Mouse (Mus musculus) intestine, embryonic 16.5 days (tissue): Measurements from ENCODE around the gene Dhx38. TPM values are rescaled to one million over a fixed set of nuclear protein-coding genes. Genes with fewer than 3 reads are reported as not detected.
A peak's percentile ranks its signal among the peaks of the same experiment; 100 is the strongest.

Experiments
- ATAC-seq: fragments of 200-750 bp; cut with Nextera tagmentation; 2 replicates; pipeline ENCODE4 v1.8.0; 2017; ENCODE audit warnings: moderate TSS enrichment, moderate library complexity
- H3K27ac ChIP-seq: fragments of 300-500 bp; sonication (generic); 2 replicates; pipeline ENCODE4 v1.5.1; 2014; ENCODE audit warnings: mild to moderate bottlenecking, low read length
- H3K27me3 ChIP-seq: fragments of 300-500 bp; sonication (generic); replicated peaks from 2 replicates; pipeline ENCODE4 v1.6.1; 2014; ENCODE audit warnings: low read length, control low read depth, mixed read lengths; ENCODE audit not compliant: control insufficient read depth, insufficient read depth
- H3K36me3 ChIP-seq: fragments of 300-500 bp; sonication (generic); 2 replicates; pipeline ENCODE4 v1.6.1; 2014; ENCODE audit warnings: low read length, control low read depth; ENCODE audit not compliant: control insufficient read depth, insufficient read depth
- H3K4me1 ChIP-seq: fragments of 300-500 bp; sonication (generic); 2 replicates; pipeline ENCODE4 v1.6.1; 2014; ENCODE audit warnings: low read length, control low read depth, mixed read lengths; ENCODE audit not compliant: control insufficient read depth, insufficient read depth
- H3K4me2 ChIP-seq: fragments of 300-500 bp; sonication (generic); 2 replicates; pipeline ENCODE4 v1.6.1; 2014; ENCODE audit warnings: low read depth, low read length, control low read depth
- H3K4me3 ChIP-seq: fragments of 300-500 bp; sonication (generic); 2 replicates; pipeline ENCODE4 v1.5.1; 2014; ENCODE audit warnings: mild to moderate bottlenecking, low read length
- H3K9ac ChIP-seq: fragments of 300-500 bp; sonication (generic); 2 replicates; pipeline ENCODE4 v1.6.1; 2014; ENCODE audit warnings: low read depth, low read length
- H3K9me3 ChIP-seq: fragments of 300-500 bp; sonication (generic); 2 replicates; pipeline ENCODE4 v1.6.1; 2016; ENCODE audit warnings: low read length, control low read depth; ENCODE audit not compliant: control insufficient read depth
- WGBS: fragments of 180-500 bp; shearing (Covaris S2); extraction: QIAGEN DNeasy Blood & Tissue Kit; methylation state at CpG from one replicate; pipeline ENCODE4 v1.1.7; 2014; 5-methylcytosine and 5-hydroxymethylcytosine counted together
- polyA plus RNA-seq: library from polyadenylated mRNA; unstranded; fragments of >200 nt; fragmentation: Nextera tagmentation; extraction: Ambion mirVana; gene quantifications from 2 replicates; pipeline ENCODE4 v1.2.1, GENCODE M21; 2015

Dhx38 gene
- polyA plus RNA-seq, 1 experiment from 2014 or later = 19.9 TPM

- Histone ChIP-seq H3K9ac (peak overlapping the region; percentile 92), H3K36me3 (no peaks in the 10 kb centered on the region), H3K4me2 (peak overlapping the region; percentile 77), H3K4me3 (peak overlapping the region; percentile 87), H3K4me1 (peaks cover 7% of the 10 kb centered on the region), H3K27me3 (no peaks in the 10 kb centered on the region), H3K9me3 (no peaks in the 10 kb centered on the region), H3K27ac (peak overlapping the region; percentile 95)
- WGBS = 7% methylated on average over 10 of the region's 10 CpGs
- no peak for ATAC-seq
These were observed 895 bp downstream of the Dhx38 start for GRCm38 (mm10) chr8:109564766-109565165.

DNA sequence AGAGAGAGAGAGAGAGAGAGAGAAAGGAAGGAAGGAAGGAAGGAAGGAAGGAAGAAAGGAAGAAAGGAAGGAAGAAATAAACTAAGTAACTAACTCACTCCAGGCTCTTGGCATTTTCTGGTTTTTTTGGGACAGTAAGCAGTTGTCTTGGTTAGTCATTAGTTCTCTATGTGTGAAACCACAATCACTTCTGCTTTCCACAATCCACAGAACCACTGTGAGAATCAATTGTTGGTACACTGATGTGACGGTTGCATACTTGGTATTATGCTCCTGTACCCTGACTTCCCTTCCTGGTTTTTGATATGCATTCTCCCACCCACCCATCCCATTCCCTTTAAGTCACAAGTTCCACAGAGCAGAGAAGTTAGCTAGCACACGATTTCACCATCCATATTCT, 1.8 kb downstream of the Dhx38 start:
- H3K4me2 ChIP-seq = peak overlapping the region; percentile 77; the same call in 1 of the 2 replicates
- no peaks in the 10 kb centered on the region for H3K27me3 ChIP-seq
- no peak overlapping the region for H3K9ac ChIP-seq
- H3K36me3 ChIP-seq = no peaks in the 10 kb centered on the region; the same call in 1 of the 2 replicates
- H3K4me1 ChIP-seq = peaks cover 7% of the 10 kb centered on the region
- no peaks in the 10 kb centered on the region for H3K9me3 ChIP-seq
- H3K4me3 ChIP-seq = no peak overlapping the region
- H3K27ac ChIP-seq = no peak overlapping the region
- ATAC-seq = no peak
- 86% methylated on average over 2 of the region's 2 CpGs for WGBS

DNA sequence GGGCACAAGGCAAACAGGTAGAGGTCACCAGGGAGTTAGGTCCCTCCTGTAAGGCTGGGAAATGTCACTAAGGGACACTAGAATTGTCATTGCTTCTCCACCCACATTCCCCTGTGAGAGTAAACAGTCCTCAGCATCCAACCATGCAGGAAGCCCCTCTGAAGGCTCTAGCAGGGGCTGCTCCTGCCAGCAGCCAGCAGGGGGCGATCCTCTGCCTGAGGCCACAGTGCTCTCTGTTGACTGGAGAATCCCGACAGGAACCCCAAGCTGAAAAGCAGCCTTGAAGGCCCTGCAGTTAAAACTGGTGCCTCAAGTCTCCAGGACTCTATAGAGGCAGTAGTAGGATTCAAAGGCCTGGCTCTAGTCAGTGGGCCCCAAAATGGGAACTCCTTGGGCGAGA, 14.0 kb downstream of the Dhx38 start:
- no peak for ATAC-seq
- H3K36me3 ChIP-seq = peaks cover 39% of the 10 kb centered on the region
- WGBS = 38% methylated on average over 3 of the region's 3 CpGs

GRCm38 (mm10) chr8:109544049-109544448, 21.6 kb downstream of the Dhx38 start:
- Histone ChIP-seq H3K9me3 (no peaks in the 10 kb centered on the region), H3K4me1 (no peaks in the 10 kb centered on the region), H3K9ac (no peak overlapping the region), H3K27ac (no peak overlapping the region), H3K4me2 (no peak overlapping the region), H3K36me3 (peaks cover 10% of the 10 kb centered on the region; the same call in 1 of the 2 replicates), H3K4me3 (no peak overlapping the region), H3K27me3 (no peaks in the 10 kb centered on the region)
- no peak for ATAC-seq
- 51% methylated on average over 3 of the region's 3 CpGs for WGBS

More for the DNA sequence above, 14.0 kb downstream of the Dhx38 start:
- H3K27me3 ChIP-seq = no peaks in the 10 kb centered on the region
- H3K4me1 ChIP-seq = no peaks in the 10 kb centered on the region
- no peaks in the 10 kb centered on the region for H3K9me3 ChIP-seq
- no peak overlapping the region for H3K4me3 ChIP-seq
- H3K27ac ChIP-seq = no peak overlapping the region
- no peak overlapping the region for H3K9ac ChIP-seq
- H3K4me2 ChIP-seq = no peak overlapping the region

- whole genome bisulfite sequencing = 78% methylated on average over 8 of the region's 8 CpGs
- Histone ChIP-seq H3K27me3 (no peaks in the 10 kb centered on the region), H3K4me3 (no peak overlapping the region), H3K9ac (no peak overlapping the region), H3K4me2 (no peak overlapping the region), H3K27ac (no peak overlapping the region), H3K4me1 (no peaks in the 10 kb centered on the region), H3K9me3 (no peaks in the 10 kb centered on the region), H3K36me3 (peaks cover 5% of the 10 kb centered on the region; the same call in 1 of the 2 replicates)
- ATAC-seq = no peak
These were observed 22.7 kb downstream of the Dhx38 start for GRCm38 (mm10) chr8:109542748-109543519.

GRCm38 (mm10) chr8:109542165-109542564, 23.5 kb downstream of the Dhx38 start:
- no peak overlapping the region for H3K9ac ChIP-seq
- no peak overlapping the region for H3K27ac ChIP-seq
- 69% methylated on average over 5 of the region's 5 CpGs for WGBS
- H3K36me3 ChIP-seq = no peaks in the 10 kb centered on the region
- H3K4me1 ChIP-seq = no peaks in the 10 kb centered on the region
- no peaks in the 10 kb centered on the region for H3K27me3 ChIP-seq
- no peak for ATAC-seq
- no peak overlapping the region for H3K4me2 ChIP-seq
- H3K4me3 ChIP-seq = no peak overlapping the region
- no peaks in the 10 kb centered on the region for H3K9me3 ChIP-seq

- no peaks in the 10 kb centered on the region for H3K4me1 ChIP-seq
- no peak overlapping the region for H3K4me3 ChIP-seq
- no peak overlapping the region for H3K27ac ChIP-seq
- H3K36me3 ChIP-seq = no peaks in the 10 kb centered on the region
- no peak overlapping the region; the same call in 1 of the 2 replicates for H3K4me2 ChIP-seq
- no peak overlapping the region for H3K9ac ChIP-seq
- 7% methylated on average over 5 of the region's 5 CpGs for WGBS
- H3K27me3 ChIP-seq = no peaks in the 10 kb centered on the region
- no peaks in the 10 kb centered on the region for H3K9me3 ChIP-seq
- peak; percentile 73 for ATAC-seq
These were observed 29.0 kb downstream of the Dhx38 start for GRCm38 (mm10) chr8:109536703-109537102.

DNA sequence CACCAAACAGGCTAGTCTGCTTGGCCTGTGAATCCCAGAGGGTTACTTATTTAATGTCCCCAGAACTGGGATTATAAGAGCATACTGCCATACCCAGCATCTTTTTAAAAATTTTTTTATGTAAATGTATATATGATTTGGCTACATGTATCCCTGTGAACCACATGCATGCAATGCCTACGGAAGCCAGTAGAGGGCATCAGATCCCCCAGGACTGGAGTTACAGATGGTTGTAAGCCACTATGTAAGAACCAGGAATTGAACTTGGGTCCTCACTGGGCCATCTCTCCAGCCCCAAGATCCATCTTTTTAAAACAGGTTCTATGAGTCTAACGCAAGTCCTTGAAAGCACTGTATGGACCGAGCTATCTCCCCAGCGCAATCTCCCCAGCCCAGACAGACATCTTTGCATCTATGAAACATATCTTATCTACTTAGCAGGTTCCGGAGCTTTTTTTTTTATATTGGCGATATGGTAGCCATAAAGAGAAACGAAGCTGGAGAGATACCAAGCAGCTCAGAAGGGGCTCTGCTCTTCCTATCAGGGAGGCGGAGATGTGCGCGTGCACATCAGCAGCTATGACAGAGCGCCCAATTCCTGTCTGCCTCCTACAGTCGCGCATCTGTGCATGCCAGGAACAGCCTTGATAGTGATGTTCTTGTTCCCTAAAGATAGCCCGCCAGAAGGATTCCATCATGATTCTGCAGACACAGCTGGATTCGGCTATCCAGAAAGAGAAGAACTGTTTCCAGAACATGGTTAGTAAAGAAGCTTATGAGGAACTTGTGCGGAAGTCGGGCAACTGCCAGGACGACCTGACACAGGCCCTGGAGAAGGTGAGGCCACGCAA, 30.3 kb downstream of the Dhx38 start:
- WGBS = 86% methylated on average over 19 of the region's 19 CpGs
- Histone ChIP-seq H3K36me3 (no peaks in the 10 kb centered on the region), H3K27ac (no peak overlapping the region), H3K4me2 (no peak overlapping the region), H3K9ac (no peak overlapping the region), H3K4me1 (no peaks in the 10 kb centered on the region), H3K9me3 (no peaks in the 10 kb centered on the region), H3K4me3 (no peak overlapping the region), H3K27me3 (no peaks in the 10 kb centered on the region)
- ATAC-seq = no peak

- H3K27ac ChIP-seq = no peak overlapping the region
- H3K4me1 ChIP-seq = no peaks in the 10 kb centered on the region
- no peak for ATAC-seq
- no peaks in the 10 kb centered on the region for H3K9me3 ChIP-seq
- H3K9ac ChIP-seq = no peak overlapping the region
- no peaks in the 10 kb centered on the region; the same call in 1 of the 2 replicates for H3K27me3 ChIP-seq
- H3K4me2 ChIP-seq = no peak overlapping the region
- WGBS = 82% methylated on average over 2 of the region's 2 CpGs
- no peaks in the 10 kb centered on the region for H3K36me3 ChIP-seq
- H3K4me3 ChIP-seq = no peak overlapping the region
These were observed 41.7 kb downstream of the Dhx38 start for GRCm38 (mm10) chr8:109524008-109524407.
